Mouse (Mus musculus) midbrain, embryonic 16.5 days (tissue): Measurements from ENCODE around the gene Sephs1. TPM values are rescaled to one million over a fixed set of nuclear protein-coding genes. Genes with fewer than 3 reads are reported as not detected.

Experiments used
- ATAC-seq: fragments of 200-750 bp; cut with Nextera tagmentation; 2 replicates; pipeline ENCODE4 v1.8.0; 2017; ENCODE audit warnings: moderate TSS enrichment
- H3K27ac ChIP-seq: fragments of 300-500 bp; sonication (generic); 2 replicates; pipeline ENCODE4 v1.5.1; 2014; ENCODE audit warnings: mild to moderate bottlenecking, low read length, mixed read lengths
- H3K27me3 ChIP-seq: fragments of 300-500 bp; sonication (generic); 2 replicates; pipeline ENCODE4 v1.6.1; 2014; ENCODE audit warnings: low read depth, low read length, mixed read lengths; ENCODE audit not compliant: control insufficient read depth, insufficient read depth
- H3K36me3 ChIP-seq: fragments of 300-500 bp; sonication (generic); 2 replicates; pipeline ENCODE4 v1.6.1; 2014; ENCODE audit warnings: mild to moderate bottlenecking, low read length, moderate library complexity, mixed read lengths; ENCODE audit not compliant: control insufficient read depth, insufficient read depth
- H3K4me1 ChIP-seq: fragments of 300-500 bp; sonication (generic); 2 replicates; pipeline ENCODE4 v1.6.1; 2014; ENCODE audit warnings: mild to moderate bottlenecking, low read length, mixed read lengths; ENCODE audit not compliant: control insufficient read depth, insufficient read depth
- H3K4me2 ChIP-seq: fragments of 300-500 bp; sonication (generic); 2 replicates; pipeline ENCODE4 v1.6.1; 2014; ENCODE audit warnings: mild to moderate bottlenecking, low read length, mixed read lengths
- H3K4me3 ChIP-seq: fragments of 300-500 bp; sonication (generic); 2 replicates; pipeline ENCODE4 v1.5.1; 2014; ENCODE audit warnings: low read depth, mild to moderate bottlenecking, low read length, moderate library complexity, mixed read lengths
- H3K9ac ChIP-seq: fragments of 300-500 bp; sonication (generic); 2 replicates; pipeline ENCODE4 v1.6.1; 2014; ENCODE audit warnings: low read depth, low read length, mixed read lengths
- H3K9me3 ChIP-seq: fragments of 300-500 bp; sonication (generic); replicated peaks from 2 replicates; pipeline ENCODE4 v1.6.1; 2014; ENCODE audit warnings: mild to moderate bottlenecking, low read length, mixed read lengths; ENCODE audit not compliant: control insufficient read depth, poor library complexity, severe bottlenecking
- WGBS: fragments of 180-500 bp; shearing (Covaris S2); extraction: QIAGEN DNeasy Blood & Tissue Kit; methylation state at CpG from one replicate; pipeline ENCODE4 v1.1.7; 2014; 5-methylcytosine and 5-hydroxymethylcytosine counted together
- polyA plus RNA-seq: library from polyadenylated mRNA; unstranded; fragments of >200 nt; fragmentation: Nextera tagmentation; extraction: Ambion mirVana; gene quantifications from 2 replicates; pipeline ENCODE4 v1.2.1, GENCODE M21; 2015

The Sephs1 gene
- polyA plus RNA-seq, result 50.9 and 52.7 TPM in 2 replicates

- WGBS, result under 1% methylated on average over 71 of the region's 115 CpGs
- peak within 1 kb of the TSS; percentile 100 for H3K27ac ChIP-seq
- H3K4me2 ChIP-seq, result peak within 1 kb of the TSS; percentile 85
- no peaks in the 10 kb centered on the region for H3K9me3 ChIP-seq
- peaks cover 18% of the 10 kb centered on the region for H3K4me1 ChIP-seq
- peak; percentile 81 for ATAC-seq
- H3K27me3 ChIP-seq, result no peaks in the 10 kb centered on the region
- H3K36me3 ChIP-seq, result 0 out of 2 replicates have a peak, but pooled peaks cover 4% of the 10 kb centered on the region
- H3K4me3 ChIP-seq, result peak within 1 kb of the TSS; percentile 61
- H3K9ac ChIP-seq, result peak within 1 kb of the TSS; percentile 99
Observed at GRCm38 (mm10) chr2:4881350-4882248, at the start of gene Sephs1. Gene Sephs1 (plus strand): TSS chr2:4881564.

GRCm38 (mm10) chr2:4832166-4832565, 49.2 kb upstream of the Sephs1 start:
- Histone ChIP-seq H3K4me2 (no peak overlapping the region), H3K36me3 (no peaks in the 10 kb centered on the region), H3K4me1 (no peaks in the 10 kb centered on the region), H3K9ac (no peak overlapping the region), H3K4me3 (no peak overlapping the region), H3K27me3 (no peaks in the 10 kb centered on the region), H3K9me3 (no peaks in the 10 kb centered on the region), H3K27ac (no peak overlapping the region)
- ATAC-seq, result no peak
- WGBS, result 85% methylated on average over 4 of the region's 4 CpGs

- no peaks in the 10 kb centered on the region for H3K4me1 ChIP-seq
- WGBS, result 80% methylated on average over 2 of the region's 2 CpGs
- no peak overlapping the region for H3K4me3 ChIP-seq
- H3K36me3 ChIP-seq, result no peaks in the 10 kb centered on the region
- H3K27me3 ChIP-seq, result no peaks in the 10 kb centered on the region
- no peak for ATAC-seq
- H3K9ac ChIP-seq, result no peak overlapping the region
- no peak overlapping the region for H3K27ac ChIP-seq
- no peaks in the 10 kb centered on the region for H3K9me3 ChIP-seq
- no peak overlapping the region for H3K4me2 ChIP-seq
Observed at GRCm38 (mm10) chr2:4849449-4849848, 31.9 kb upstream of the Sephs1 start.

GRCm38 (mm10) chr2:4857186-4857585, 24.2 kb upstream of the Sephs1 start:
- WGBS, result 83% methylated on average over 5 of the region's 5 CpGs
- no peak overlapping the region for H3K27ac ChIP-seq
- no peaks in the 10 kb centered on the region for H3K27me3 ChIP-seq
- H3K4me3 ChIP-seq, result no peak overlapping the region
- 0 out of 2 replicates have a peak, but pooled peaks cover 2% of the 10 kb centered on the region for H3K4me1 ChIP-seq
- no peaks in the 10 kb centered on the region for H3K9me3 ChIP-seq
- H3K9ac ChIP-seq, result no peak overlapping the region
- ATAC-seq, result no peak
- no peak overlapping the region for H3K4me2 ChIP-seq
- no peaks in the 10 kb centered on the region for H3K36me3 ChIP-seq

DNA sequence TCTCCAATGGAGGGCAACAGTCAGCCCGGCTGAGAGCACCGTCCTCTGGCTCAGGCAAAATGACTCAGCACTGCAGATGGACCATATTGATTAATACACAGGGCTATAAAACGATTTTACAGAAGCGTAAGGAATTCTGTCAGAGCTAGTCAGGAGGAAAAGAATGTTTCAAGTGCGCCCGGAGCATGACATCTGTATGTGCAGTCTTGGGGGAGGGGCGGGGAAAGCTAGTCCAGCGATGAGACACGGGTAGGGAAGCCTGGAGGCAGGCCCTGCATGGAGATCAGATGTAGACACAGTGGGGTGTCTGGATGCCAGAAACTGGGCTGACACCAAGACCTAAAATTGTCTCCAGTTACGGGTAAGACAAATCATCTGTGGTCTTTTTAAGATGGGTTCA, 23.2 kb upstream of the Sephs1 start:
- H3K36me3 ChIP-seq, result no peaks in the 10 kb centered on the region
- H3K4me2 ChIP-seq, result no peak overlapping the region

GRCm38 (mm10) chr2:4864008-4864816, 17.2 kb upstream of the Sephs1 start:
- Histone ChIP-seq H3K4me3 (no peak overlapping the region), H3K9me3 (no peaks in the 10 kb centered on the region)
- WGBS, result 45% methylated on average over 7 of the region's 7 CpGs

More for the DNA sequence above, 23.2 kb upstream of the Sephs1 start:
- no peaks in the 10 kb centered on the region for H3K27me3 ChIP-seq
- H3K4me1 ChIP-seq, result 0 out of 2 replicates have a peak, but pooled peaks cover 2% of the 10 kb centered on the region
- no peak for ATAC-seq
- no peaks in the 10 kb centered on the region for H3K9me3 ChIP-seq
- H3K9ac ChIP-seq, result no peak overlapping the region
- no peak overlapping the region for H3K4me3 ChIP-seq
- 78% methylated on average over 10 of the region's 10 CpGs for WGBS
- no peak overlapping the region for H3K27ac ChIP-seq

DNA sequence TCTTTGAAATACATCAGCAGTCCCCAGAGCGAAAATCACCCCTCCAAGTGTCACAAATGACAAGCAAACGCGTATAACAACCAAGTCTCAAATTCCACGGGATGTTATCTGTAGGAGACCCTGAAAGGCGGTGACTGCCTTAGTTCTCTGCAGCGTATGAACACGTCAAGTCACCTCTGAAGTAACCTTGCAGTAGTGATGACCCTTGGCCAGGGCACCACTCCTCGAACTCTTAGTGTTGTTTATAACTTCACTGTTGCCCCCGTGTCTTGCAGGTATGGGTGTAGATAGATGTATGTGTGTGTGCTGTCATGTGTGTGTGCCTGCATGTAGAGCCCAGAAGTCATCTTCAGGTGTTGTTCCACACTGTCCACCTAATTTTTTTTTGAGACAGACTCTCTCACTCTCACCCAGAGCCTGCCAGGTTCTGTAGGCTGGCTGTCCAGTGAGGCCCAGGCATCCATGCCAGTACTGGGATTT, 16.5 kb upstream of the Sephs1 start:
- no peaks in the 10 kb centered on the region for H3K27me3 ChIP-seq
- no peaks in the 10 kb centered on the region for H3K9me3 ChIP-seq
- H3K4me3 ChIP-seq, result no peak overlapping the region
- H3K36me3 ChIP-seq, result no peaks in the 10 kb centered on the region
- no peak overlapping the region for H3K9ac ChIP-seq
- peak overlapping the region; percentile 36 for H3K4me2 ChIP-seq
- no peak overlapping the region for H3K27ac ChIP-seq
- ATAC-seq, result peak; percentile 78
- peaks cover 3% of the 10 kb centered on the region; the same call in 1 of the 2 replicates for H3K4me1 ChIP-seq
- 43% methylated on average over 9 of the region's 9 CpGs for WGBS

More at GRCm38 (mm10) chr2:4864008-4864816, 17.2 kb upstream of the Sephs1 start:
- H3K4me2 ChIP-seq, result peak overlapping the region; percentile 36
- no peaks in the 10 kb centered on the region for H3K27me3 ChIP-seq
- no peak overlapping the region for H3K27ac ChIP-seq
- peak; percentile 92 for ATAC-seq
- peaks cover 3% of the 10 kb centered on the region; the same call in 1 of the 2 replicates for H3K4me1 ChIP-seq
- no peak overlapping the region for H3K9ac ChIP-seq
- no peaks in the 10 kb centered on the region for H3K36me3 ChIP-seq

DNA sequence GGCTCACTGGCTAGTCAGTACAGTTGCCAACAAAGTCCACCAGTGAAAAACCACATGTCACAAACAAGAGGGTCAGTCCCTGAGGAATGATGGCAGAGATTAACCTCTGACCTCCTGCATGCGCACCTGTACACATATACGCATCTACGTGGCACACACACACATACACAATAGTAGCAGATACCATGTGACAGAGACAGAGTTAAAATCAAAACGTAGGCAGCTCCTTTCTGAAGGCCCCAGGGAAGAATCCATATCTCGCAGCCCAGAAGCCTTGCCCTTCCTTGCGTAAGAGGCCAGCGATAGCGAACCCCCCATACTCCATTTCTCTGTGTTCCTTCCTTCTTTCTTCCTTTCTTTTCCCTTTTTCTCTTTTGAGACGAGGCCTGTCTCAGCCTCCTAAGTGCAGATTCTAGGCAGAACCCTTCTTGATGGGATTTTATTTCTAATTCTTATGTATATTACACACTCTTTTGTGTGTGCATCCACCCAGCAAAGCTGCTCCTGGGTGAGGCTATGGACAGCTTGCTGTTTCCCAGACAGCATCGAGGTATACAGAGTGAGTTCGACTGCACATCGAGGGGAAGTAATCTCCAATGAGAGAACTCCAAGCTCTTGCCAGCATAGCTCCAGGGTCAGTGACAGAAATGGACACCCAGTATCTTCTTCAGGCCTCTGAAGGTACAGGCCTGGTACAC, 13.2 kb upstream of the Sephs1 start:
- H3K4me1 ChIP-seq, result peaks cover 3% of the 10 kb centered on the region; the same call in 1 of the 2 replicates
- H3K4me2 ChIP-seq, result no peak overlapping the region
- no peak for ATAC-seq
- H3K9me3 ChIP-seq, result no peaks in the 10 kb centered on the region
- H3K36me3 ChIP-seq, result no peaks in the 10 kb centered on the region
- no peaks in the 10 kb centered on the region for H3K27me3 ChIP-seq
- H3K27ac ChIP-seq, result no peak overlapping the region
- H3K9ac ChIP-seq, result no peak overlapping the region
- WGBS, result 80% methylated on average over 12 of the region's 12 CpGs
- no peak overlapping the region for H3K4me3 ChIP-seq
